Mouse (Mus musculus): ENCODE data around the gene Tmem121.
"Not testable (repeated sequence)": the region's sequence is repeated elsewhere in the genome, so short reads cannot be mapped to it uniquely, and the experiment has no call there.

Tmem121 gene

DNA sequence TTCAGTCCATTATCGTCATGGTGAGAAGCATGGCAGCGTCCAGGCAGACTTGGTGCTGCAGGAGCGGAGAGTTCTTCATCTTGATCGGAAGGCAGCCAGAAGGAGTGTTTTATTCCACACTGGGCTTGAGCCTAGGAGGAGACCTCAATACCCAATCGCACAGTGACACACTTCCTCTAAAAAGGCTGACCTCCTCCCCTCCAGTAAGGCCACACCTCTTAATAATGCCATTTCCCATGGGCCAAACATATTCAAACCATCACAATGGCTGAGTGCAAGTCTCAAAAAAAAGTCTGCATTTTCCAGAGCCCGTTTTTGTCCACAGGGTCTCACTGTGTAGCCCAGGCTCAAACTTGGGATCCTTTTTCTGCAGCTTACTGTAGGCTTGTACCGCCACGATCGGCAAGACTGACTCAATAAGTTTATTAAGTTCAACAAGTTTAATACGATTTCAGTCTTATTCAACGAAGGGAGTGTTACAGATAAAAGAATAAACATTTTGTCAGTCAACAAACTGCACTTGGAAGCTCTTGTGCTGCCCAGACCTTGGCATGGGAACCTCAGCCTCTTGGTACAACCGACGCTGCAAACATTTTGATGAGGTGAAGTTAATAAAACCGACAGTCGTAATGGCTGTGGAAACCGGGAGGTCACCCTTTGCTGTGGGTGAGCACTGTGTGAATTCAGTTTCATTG is 29.4 kb downstream of the Tmem121 start:
- in situ Hi-C loops (cut with MboI; ENCODE audit: unreplicated experiment in 2 of 2), result loop anchor here (5.0 to 25.0 kb wide), 12 partner anchors 390 to 1397 kb away; no protein-coding TSS in a partner anchor

DNA sequence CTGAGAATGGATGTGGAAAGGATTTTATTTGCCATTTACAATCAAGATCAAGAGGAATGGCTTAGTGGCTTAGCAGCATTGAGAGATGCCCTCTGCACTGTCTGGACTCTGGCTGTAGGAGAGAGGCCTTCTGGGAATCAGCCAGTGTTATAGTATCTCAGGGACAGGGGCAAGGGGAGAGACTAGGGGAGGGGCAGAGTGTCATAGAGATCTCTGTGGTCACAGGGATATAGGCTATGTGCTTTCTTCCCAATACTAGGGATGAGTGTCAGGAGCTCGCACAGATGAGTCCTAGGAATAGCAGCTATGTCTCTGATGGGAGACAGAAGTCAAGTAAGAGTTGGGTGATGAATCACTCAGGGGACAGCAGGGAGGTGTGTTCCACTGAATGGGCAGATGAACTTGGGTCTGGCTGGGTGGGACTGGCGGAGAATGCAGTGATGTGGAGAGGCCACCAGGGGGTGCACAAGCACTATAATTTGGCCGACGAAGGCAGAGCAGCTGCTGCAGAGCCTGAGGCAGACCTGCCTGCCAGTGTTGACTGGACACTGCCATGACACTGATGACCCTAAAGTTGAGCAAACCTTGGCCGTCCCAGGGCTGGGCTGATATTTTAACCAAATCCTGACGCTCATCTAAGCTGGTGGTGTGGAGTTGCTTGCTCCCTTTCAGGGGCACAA is 30.1 kb downstream of the Tmem121 start:
- in situ Hi-C loops (cut with MboI; ENCODE audit: unreplicated experiment in 2 of 2), result loop anchor here (5.0 to 25.0 kb wide), 12 partner anchors 389 to 1396 kb away; no protein-coding TSS in a partner anchor

DNA sequence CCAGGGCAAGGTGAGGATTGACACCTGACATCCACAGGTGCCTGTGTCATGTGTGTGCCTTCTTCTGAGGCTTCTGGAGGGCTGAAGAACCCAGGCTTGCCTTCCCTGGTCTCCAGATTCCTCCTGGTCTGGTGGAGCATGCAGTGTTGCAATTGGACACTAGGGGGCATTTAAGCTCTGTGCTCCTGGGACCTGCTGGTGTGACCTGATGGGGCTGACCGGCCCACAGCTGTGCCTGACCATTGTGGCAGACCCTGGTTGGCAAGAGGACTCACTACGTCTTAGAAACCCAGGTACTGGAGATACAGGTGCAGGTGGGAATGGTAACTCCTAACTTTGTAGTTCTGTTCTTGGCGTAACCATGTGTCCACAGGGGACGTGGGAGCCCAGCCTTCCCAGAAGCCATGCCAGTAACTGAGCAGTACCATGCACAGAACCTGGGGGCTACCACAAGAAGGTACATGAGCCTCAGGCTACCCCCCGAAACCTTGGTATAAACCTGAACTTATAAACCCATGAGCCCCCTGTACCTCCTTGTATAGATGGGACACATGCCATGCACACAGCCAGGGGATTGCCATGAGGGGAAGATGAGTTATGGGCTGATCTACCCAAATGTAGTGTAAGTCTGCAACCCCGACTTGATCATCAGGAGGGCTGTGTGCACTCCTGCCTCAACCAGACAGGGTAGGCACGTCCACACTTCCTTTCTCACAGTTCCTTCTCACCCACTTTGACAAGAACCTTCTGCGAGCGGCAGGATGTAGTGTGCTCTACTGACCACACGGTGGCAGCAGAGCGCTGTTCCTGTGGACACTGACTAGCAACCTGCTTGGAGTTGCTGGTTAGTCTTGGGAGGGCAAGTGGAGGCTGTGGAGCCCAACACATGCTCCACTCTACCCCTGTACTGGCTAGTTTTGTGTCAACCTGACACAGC is 31.8 kb downstream of the Tmem121 start:
- in situ Hi-C loops (cut with MboI; ENCODE audit: unreplicated experiment in 2 of 2), result loop anchor here (5.0 to 25.0 kb wide), 12 partner anchors 387 to 1395 kb away; no protein-coding TSS in a partner anchor

- in situ Hi-C loops (cut with MboI; ENCODE audit: unreplicated experiment in 2 of 2), result loop anchor here (5.0 to 25.0 kb wide), 19 partner anchors 85 to 1775 kb away; partner anchors contain the start of gene Adam6b (in 2 of the 2)
Measured at GRCm38 (mm10) chr12:113219867-113220266, 34.1 kb downstream of the Tmem121 start.

DNA sequence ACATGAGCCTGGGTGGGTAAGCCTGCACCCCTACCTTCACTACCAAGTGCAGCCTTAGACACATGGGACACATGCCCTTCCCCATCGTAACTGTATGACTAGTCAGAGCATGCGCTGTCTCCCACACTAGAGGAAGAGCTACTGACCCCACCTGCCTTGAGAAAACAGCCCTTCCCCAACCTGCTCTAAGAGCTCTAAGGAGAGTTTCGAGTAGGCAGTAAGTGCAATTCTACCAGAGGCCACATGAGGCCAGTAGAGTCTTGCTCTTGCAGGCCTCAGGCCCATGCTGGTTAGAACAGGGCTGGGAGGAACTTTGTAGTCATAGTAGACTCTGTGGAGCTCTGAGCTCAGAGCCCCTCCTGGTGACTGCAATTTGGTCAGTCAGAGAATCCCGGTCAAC is 34.7 kb downstream of the Tmem121 start:
- in situ Hi-C loops (cut with MboI; ENCODE audit: unreplicated experiment in 2 of 2), result loop anchor here (5.0 to 25.0 kb wide), 13 partner anchors 84 to 1774 kb away; partner anchors contain the start of gene Adam6b (in 2 of the 2)

DNA sequence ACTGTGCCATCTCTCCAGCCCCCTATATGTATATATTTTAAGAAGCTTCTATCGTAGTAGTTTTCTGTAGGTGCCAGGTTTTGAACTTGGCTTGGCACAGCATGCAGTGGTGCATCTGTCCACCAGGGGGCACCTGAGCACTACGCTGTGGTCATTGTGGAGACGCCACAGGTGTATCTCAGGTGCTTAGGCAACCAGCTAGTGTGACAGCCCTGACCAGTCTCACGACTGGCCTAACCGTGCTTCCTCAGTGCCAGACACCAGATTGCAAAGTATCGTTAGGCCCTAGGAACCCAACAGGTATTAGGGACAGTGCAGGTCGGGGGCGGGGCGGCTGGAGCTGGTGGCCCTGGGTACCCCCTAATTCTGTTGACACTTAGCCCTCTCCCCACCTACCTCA is 35.6 kb downstream of the Tmem121 start:
- in situ Hi-C loops (cut with MboI; ENCODE audit: unreplicated experiment in 2 of 2), result loop anchor here (5.0 to 25.0 kb wide), 13 partner anchors 84 to 1774 kb away; partner anchors contain the start of gene Adam6b (in 2 of the 2)

DNA sequence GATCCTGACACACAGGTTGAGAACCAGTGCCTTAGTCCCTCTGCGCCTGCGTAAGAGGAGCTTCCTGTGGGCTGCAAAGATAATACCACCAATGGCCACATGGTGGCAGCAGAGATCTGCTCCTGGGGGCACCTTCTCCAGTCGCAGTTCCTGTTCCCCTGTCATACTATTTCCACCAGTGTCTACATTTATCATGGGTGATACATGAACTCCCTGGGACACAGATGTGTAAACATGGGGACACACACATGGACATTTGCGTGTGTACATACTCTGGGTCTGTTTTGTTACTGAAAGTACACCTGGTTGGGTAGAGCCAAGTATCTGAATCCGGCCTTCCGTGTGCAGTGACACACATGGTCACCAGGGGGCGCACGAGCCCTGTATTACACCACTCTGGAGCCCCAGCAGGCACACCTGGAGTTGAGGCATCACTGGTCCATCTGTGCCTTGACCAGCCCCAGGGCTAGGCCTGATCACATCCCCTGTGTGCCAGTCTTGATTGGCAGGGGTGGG is 36.4 kb downstream of the Tmem121 start:
- in situ Hi-C loops (cut with MboI; ENCODE audit: unreplicated experiment in 2 of 2), result loop anchor here (5.0 to 25.0 kb wide), 13 partner anchors 83 to 1773 kb away; partner anchors contain the start of gene Adam6b (in 2 of the 2)

DNA sequence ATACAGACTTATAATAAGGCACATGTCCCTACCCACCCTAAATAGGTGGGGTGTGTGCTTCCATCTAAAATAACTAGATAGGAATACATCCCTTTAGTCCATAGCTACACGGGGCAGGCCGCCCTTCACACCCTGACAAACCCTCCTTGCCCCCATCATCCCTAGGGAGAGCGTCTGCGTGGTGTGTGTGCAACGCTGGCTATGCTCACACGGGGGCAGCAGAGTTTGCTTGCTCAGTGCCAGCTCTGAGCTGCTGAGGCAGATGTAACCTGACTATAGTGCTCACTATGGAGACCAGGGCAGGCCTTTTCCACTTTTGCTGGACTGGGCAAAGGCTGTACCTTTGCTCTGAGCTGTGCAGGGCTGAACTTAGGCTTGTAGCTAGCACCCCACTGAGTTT is 37.0 kb downstream of the Tmem121 start:
- in situ Hi-C loops (cut with MboI; ENCODE audit: unreplicated experiment in 2 of 2), result loop anchor here (5.0 to 25.0 kb wide), 13 partner anchors 82 to 1772 kb away; partner anchors contain the start of gene Adam6b (in 2 of the 2)

- in situ Hi-C loops (cut with MboI; ENCODE audit: unreplicated experiment in 2 of 2), result loop anchor here (5.0 to 25.0 kb wide), 13 partner anchors 81 to 1771 kb away; partner anchors contain the start of gene Adam6b (in 2 of the 2)
Measured at GRCm38 (mm10) chr12:113224206-113224605, 38.5 kb downstream of the Tmem121 start.

DNA sequence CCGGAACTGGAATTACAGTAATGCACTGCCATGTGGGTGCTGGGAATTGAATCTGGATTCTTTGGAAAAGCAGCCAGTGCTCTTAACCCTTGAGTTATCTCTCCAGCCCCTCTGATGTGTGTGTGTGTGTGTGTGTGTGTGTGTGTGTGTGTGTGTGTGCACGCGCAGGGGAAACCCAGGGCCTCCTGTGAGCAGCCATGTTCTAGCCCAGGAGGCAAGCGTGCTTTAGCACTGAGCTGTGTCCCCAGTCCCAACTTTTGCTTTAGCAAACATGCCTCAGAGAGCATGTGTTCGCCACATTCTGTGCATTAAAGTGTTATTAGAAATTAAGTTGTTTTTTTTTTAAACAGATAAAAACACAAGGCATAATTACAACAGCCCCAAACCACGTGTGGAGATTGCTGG is 39.0 kb downstream of the Tmem121 start:
- in situ Hi-C loops (cut with MboI; ENCODE audit: unreplicated experiment in 2 of 2), result loop anchor here (5.0 to 25.0 kb wide), 13 partner anchors 80 to 1770 kb away; partner anchors contain the start of gene Adam6b (in 2 of the 2)

- in situ Hi-C loops (cut with MboI; ENCODE audit: unreplicated experiment in 2 of 2), result loop anchor here in 1 of 2 experiments (10.0 kb wide), 2 partner anchors 77 to 1767 kb away; no protein-coding TSS in a partner anchor
Measured at GRCm38 (mm10) chr12:113227970-113228593, 42.4 kb downstream of the Tmem121 start.

DNA sequence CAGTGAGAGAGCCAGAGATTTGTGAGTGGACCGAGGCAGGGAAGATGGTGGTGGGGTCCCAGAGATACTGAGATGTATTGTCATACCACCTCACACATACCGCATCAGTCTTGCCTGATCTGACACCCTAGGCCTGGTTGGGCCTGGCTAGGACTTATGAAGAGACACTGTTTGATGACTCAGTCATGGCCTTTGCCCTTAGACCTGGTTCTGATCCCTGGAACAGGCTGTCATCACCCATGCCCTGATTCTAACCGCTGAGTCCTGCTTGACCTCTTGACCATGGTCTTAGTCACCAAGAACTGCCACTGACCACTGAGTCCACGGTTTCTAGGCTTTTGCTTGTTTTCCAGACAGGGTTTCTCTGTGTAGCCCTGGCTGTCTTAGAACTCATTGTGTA is 45.0 kb downstream of the Tmem121 start:
- in situ Hi-C loops (cut with MboI; ENCODE audit: unreplicated experiment in 2 of 2), result no loop called here

GRCm38 (mm10) chr12:113231551-113232263 is 46.0 kb downstream of the Tmem121 start:
- in situ Hi-C loops (cut with MboI; ENCODE audit: unreplicated experiment in 2 of 2), result not testable (repeated sequence)

DNA sequence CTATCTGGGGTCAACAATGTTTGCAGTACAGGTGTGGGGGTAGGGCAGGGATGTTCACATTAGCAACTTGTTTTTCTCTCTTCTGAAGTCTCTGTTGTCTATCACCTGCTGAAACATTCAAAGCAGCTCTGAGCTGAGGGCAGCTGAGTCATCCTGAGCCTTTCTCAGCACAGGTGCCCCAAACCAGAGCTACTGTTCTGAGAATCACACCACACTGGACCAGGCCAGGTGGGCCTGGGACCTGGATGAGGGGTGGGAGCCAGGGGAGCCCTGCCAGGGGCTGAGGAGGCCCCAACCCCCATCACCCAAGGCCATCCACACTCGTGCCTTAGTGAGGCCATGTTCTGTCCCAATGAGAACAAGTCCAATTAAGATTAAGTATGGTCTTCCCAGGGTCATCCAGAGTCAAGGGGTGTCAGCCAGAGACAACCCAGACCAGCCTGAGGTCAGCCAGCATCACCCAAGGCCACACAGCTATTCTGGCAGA is 46.6 kb downstream of the Tmem121 start:
- in situ Hi-C loops (cut with MboI; ENCODE audit: unreplicated experiment in 2 of 2), result not testable (repeated sequence)
